Mouse (Mus musculus) kidney, adult 2 months (tissue): ENCODE measurements at regions not wholly inside any gene's neighbourhood (a gene's known extent, or its start where the extent isn't known, plus 50 kb on each side); places are given as distances from the start of the nearest gene placed in this dataset.
"Not testable (repeated sequence)": the region's sequence is repeated elsewhere in the genome, so short reads cannot be mapped to it uniquely, and the experiment has no call there.

Source experiments
- CTCF ChIP-seq: fragments of 200-500 bp; conservative IDR thresholded peaks from 2 replicates; pipeline ENCODE4 v1.5.1; 2011; ENCODE audit warnings: low read depth, mild to moderate bottlenecking, control low read depth, low read length, moderate library complexity, mixed read lengths; ENCODE audit not compliant: insufficient read depth, insufficient read length
- POLR2A ChIP-seq: fragments of 200-500 bp; IDR thresholded peaks from one replicate; pipeline ENCODE4 v1.6.1; 2011; ENCODE audit warnings: low read depth, low read length, control low read depth

DNA sequence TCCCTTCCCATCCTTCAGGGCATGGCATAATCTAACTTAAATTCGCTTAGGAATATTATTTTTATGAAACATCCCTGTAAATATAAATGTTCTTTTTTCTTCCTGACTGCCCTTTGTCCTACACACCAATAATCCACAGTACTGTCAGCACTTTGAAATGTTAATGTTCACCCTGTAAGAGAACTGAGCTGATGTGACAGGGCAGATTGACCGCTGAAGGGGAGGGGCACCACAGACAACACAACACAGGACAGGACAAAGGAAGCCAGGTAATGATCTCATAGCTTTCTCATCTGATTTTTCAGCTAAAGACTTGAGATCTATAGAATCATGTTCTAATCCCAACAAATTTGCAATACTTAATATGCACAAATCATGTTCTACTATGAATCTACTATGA, 212.2 kb upstream of the Snrpn start:
- TF ChIP-seq POLR2A, CTCF: not testable (repeated sequence)
